Mouse (Mus musculus) urinary bladder, postnatal 4 days (tissue): ENCODE measurements around the gene Rccd1.

Experiments used
- DNase-seq, 2 experiments: peaks; one replicate each; pipeline ENCODE4 v3.0.0; 2021 to 2022; ENCODE audit warnings: low spot score in 2 of 2

Rccd1 gene

DNA sequence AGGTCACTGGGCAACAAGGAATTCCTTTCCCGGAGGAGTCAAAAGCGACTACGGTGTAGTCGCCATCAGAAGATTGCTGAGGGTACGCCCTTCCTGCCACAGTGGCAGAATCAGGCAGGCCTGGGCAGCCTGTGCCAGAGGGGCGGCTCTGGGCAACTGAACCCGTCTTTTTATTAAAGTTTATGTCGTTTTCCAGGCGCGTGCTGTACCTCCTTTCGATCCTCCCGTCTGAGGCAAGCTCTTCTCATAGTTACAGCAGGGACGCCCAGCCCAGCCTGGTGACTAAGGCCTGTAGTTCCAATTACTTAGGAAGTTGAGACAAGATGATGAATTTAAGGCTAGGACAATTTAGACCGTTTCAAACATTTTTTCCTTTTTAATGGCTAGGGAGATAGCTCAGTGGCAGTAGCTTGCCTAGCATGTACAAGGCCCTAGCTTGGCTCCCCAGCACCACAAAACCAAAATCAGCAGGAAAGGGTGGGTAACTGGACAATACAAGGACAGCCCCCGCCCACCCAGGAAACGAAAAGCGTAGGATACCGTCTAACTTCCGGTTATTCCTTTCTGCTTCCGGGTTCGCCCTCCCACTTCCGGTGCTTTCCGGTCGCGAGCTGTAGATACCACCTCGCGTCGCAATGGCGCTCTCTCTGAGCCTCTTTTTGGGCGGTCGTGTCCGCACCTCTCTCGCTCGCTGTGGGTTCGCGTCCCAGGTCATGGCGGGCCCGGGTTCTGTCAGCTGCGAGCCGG lies 63.5 kb downstream of the Rccd1 start, which contains the start of gene Ngrn:
Gene Ngrn (plus strand): TSS at position 591 of the 747 bp plus-strand sequence.
- DNase-seq = peak; percentile 80 to 90

DNA sequence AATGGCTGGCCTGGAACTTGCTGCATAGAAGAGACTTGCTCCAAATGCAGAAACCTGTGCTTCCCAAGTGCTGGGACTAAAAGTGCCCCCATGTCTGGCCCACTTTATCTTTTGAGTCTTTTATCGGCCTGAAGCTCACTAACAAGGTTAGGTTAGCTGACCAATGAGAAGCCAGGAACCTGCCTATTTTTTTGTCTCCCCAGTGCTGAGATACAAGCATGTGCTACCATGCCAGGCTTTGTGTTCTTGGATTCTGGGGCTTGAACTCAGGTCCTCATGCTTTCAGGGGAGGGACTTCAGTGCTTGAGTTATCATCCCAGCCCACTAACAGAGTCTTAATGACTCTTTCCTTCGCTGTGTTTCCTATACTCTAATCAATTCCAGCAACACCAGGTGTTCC lies 66.5 kb downstream of the Rccd1 start:
- DNase-seq = no peak

DNA sequence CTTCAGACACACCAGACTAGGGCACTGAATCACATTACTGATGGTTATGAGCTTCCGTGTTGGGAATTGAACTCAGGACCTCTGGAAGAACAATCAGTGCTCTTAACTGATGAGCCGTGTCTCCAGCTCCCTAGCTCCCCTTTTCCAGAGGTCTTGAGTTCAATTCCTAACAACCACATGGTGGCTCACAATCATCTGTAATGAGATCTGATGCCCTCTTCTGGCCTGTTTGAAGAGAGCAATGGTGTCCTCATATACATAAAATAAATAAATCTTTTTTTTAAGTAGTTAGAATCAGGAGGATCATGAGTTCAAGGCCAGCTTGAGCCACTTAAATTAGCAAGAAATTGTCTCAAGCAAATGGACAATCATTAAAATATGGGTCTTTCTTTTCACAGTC lies 68.3 kb downstream of the Rccd1 start:
- DNase-seq = no peak

DNA sequence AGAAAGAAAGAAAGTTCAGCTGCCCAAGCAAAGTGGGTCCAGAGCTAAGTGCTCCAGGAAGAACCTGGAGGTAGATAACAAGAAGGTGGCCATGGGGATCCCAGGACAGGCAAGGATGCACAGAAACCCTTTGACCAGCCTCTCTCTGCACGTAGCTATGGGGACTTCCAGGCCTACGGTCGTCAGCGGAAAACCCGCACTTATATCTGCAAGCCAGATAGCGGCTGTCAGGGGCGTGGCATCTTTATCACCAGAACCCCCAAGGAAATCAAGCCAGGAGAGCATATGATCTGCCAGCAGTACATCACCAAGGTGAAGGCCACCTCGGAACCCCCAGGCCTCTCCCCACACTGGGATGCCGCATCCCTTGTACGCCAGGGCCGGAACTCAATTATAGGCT lies 71.4 kb downstream of the Rccd1 start:
- no peak for DNase-seq

DNA sequence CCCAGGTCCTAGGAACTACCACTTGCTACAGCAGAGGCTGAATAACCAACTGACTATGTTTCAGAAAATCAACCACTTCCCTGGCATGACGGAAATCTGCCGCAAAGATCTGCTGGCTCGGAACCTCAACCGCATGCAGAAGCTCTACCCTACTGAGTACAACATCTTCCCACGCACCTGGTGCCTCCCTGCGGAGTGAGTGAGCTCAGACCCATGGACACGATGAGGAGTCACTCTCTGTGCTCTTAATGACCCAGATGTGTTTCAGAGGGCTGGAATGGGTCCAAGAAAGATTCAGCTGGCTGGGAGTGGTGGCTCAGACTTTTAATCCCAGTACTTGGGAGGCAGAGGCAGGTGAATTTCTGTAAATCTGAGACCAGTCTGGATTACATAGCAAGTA lies 71.8 kb downstream of the Rccd1 start:
- DNase-seq = no peak

DNA sequence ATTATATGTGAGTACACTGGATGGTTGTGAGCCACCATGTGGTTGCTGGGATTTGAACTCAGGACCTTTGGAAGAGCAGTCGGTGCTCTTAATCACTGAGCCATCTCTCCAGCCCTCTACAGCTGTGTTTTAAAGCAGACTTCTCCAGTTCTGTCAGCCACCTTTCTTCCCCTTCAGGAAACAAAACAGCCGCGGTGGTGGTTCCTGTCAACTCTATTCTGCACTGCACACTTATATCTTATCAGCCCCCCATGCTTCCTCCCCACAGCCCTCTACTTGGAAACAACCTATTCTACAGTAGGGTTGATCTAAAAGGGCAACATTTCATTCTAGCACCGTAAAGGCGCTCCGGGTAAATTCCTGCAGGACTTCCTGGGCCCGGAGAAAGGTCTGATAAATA lies 77.4 kb downstream of the Rccd1 start:
- no peak for DNase-seq

DNA sequence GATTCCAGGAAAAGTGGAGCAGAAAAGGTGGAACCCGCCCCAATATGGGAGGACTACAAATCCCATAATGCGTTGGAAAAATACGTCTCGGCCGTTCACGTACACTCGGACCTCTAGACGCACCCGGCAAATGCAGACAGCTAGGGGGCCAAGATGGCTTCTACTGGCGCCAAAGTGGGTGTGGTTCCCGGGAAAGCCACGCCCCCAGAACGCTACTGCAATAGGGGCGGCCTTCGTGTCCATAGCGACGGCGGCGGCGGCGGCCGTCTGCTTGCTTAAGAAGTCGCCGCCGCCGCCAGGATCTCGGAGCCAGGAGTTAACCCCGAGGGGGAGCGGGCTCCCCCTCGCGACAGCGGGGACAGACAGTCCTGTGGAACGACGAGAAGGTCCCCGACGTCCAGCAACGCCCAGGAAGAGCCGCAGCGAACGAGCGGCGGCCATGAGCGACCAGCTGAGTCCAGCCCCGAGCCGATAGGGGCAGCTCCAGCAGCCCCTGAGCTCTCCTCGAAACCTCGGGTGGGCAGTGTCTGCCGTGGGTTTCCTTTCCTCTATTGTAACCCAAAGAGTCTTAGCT lies 78.0 kb downstream of the Rccd1 start, which contains the start of gene Ttll13:
Gene Ttll13 (plus strand): TSS at position 229 of the 574 bp plus-strand sequence.
- peak; percentile 95 to 97 for DNase-seq

DNA sequence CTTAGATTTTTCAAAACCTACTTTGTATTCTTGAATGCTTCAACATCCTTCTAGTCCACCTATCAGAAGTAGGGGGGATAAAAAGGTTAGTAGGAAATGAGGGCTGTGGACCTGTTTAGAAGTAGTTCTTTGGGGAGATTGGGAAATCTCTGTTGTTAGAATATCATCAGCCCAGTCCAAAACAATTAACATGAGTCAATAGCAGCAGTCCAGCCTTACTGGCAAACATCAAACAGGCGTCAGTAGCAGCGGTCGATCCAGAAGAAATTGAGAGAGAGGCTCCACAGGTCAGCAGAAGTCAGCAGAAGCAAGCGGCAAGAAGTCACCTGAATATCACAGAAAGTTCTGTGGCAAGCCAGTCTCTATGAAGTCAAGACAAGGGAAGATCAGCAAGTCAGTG lies 79.4 kb downstream of the Rccd1 start:
- DNase-seq = no peak
